Mouse (Mus musculus) heart, postnatal 0 days (tissue): ENCODE data around the gene Fam102a.

ENCODE experiments used
- CTCF ChIP-seq: IDR thresholded peaks from 2 replicates; pipeline ENCODE4 v1.5.1; 2016; ENCODE audit warnings: antibody characterized with exemption, control low read depth, low read depth
- EP300 ChIP-seq: IDR thresholded peaks from 2 replicates; pipeline ENCODE4 v1.6.1; 2016; ENCODE audit warnings: antibody characterized with exemption, low read depth

GRCm38 (mm10) chr2:32528326-32528725, 6.8 kb upstream of the Fam102a start:
- TF ChIP-seq CTCF = no peak
- TF ChIP-seq EP300 = no peak
